Comparison of ENCODE assay signal across 19 mouse cellular contexts in genomic region chr5:30781147-30781546, GRCm38 (mm10). TPM values are rescaled to one million over a fixed set of nuclear protein-coding genes. Genes with fewer than 3 reads are reported as not detected.
DNase-seq lines count a peak whose midpoint lies in the region; ATAC-seq lines count a peak whose summit lies in the region.
"Had no signal": no experiment of that assay in that cellular context is flagged by ENCODE, and none has a peak within 500 bp of the region (broad histone marks: within the 10 kb centered on the region; RNA-seq: fewer than 3 reads in every experiment).

No protein-coding gene starts in this region.

- H3K9me3 ChIP-seq in heart, embryonic 16.5 days (replicated peaks; ENCODE audit: control insufficient read depth, low read length), result no peaks in the 10 kb centered on the region
- no peaks in the 10 kb centered on the region for H3K9me3 ChIP-seq in lung, embryonic 15.5 days
- H3K9me3 ChIP-seq: forebrain, embryonic 13.5 days had no signal

- peaks cover 11% of the 10 kb centered on the region for H3K4me1 ChIP-seq in heart, embryonic 16.5 days (ENCODE audit: control insufficient read depth, insufficient read depth, low read length)
- H3K4me1 ChIP-seq in lung, embryonic 15.5 days, result peaks cover 8% of the 10 kb centered on the region
- H3K4me1 ChIP-seq: forebrain, embryonic 13.5 days had no signal

- H3K9ac ChIP-seq in heart, embryonic 16.5 days (ENCODE audit: low read length), result no peak overlapping the region
- no peak overlapping the region for H3K9ac ChIP-seq in lung, embryonic 15.5 days
- H3K9ac ChIP-seq: forebrain, embryonic 13.5 days; liver, postnatal 0 days had no signal

- no peaks in the 10 kb centered on the region for H3K27me3 ChIP-seq in heart, embryonic 16.5 days (ENCODE audit: control insufficient read depth, insufficient read depth, low read length)
- H3K27me3 ChIP-seq in lung, embryonic 15.5 days, result no peaks in the 10 kb centered on the region
- H3K27me3 ChIP-seq: forebrain, embryonic 13.5 days had no signal

- H3K4me2 ChIP-seq in heart, embryonic 16.5 days (ENCODE audit: low read depth, low read length), result no peak overlapping the region
- H3K4me2 ChIP-seq in lung, embryonic 15.5 days, result no peak overlapping the region
- H3K4me2 ChIP-seq: forebrain, embryonic 13.5 days; heart, embryonic 11.5 days; midbrain, embryonic 11.5 days had no signal

- H3K27ac ChIP-seq in heart, embryonic 16.5 days (ENCODE audit: low read length), result no peak overlapping the region
- no peak overlapping the region for H3K27ac ChIP-seq in lung, embryonic 15.5 days
- H3K27ac ChIP-seq: forebrain, embryonic 13.5 days had no signal

- ATAC-seq in heart, embryonic 16.5 days (replicated peaks; ENCODE audit: extremely low read depth, insufficient read depth, low FRiP score), result 0 out of 2 replicates have a peak, but pooled peaks have one; percentile 14
- 0 out of 2 replicates have a peak, but pooled peaks have one; percentile 40 for ATAC-seq in lung, embryonic 15.5 days (ENCODE audit: borderline replicate concordance, extremely low read depth, low FRiP score, low TSS enrichment)
- ATAC-seq: forebrain, embryonic 13.5 days; liver, postnatal 0 days had no signal

- no peak overlapping the region for H3K4me3 ChIP-seq in heart, embryonic 16.5 days (ENCODE audit: low read length)
- H3K4me3 ChIP-seq in lung, embryonic 15.5 days, result no peak overlapping the region
- H3K4me3 ChIP-seq: forebrain, embryonic 13.5 days had no signal

- WGBS in heart, embryonic 16.5 days, result 73% methylated on average over 3 of the region's 3 CpGs
- 64% methylated on average over 3 of the region's 3 CpGs for WGBS in lung, embryonic 15.5 days

- peak; percentile 40 for DNase-seq in gastrocnemius, adult 18-20 months (ENCODE audit: low spot score)
- no peak for DNase-seq in gastrocnemius, postnatal 10 days
- no peak for DNase-seq in heart, adult 8-10 months (ENCODE audit: low spot score)
- no peak for DNase-seq in lung, postnatal 4 days
- peak; percentile 62 for DNase-seq in testis, postnatal 14 days (ENCODE audit: low spot score)
- DNase-seq in testis, postnatal 10 days (ENCODE audit: low spot score), result no peak
- DNase-seq: adrenal gland, adult 8-10 months; cerebellum, postnatal 10 days; embryo, embryonic 11 days; kidney, adult 8-10 months; kidney, postnatal 25 days; liver; liver, postnatal 0 days; thymus, adult 2 months had no signal

- H3K36me3 ChIP-seq in heart, embryonic 16.5 days (ENCODE audit: control insufficient read depth, insufficient read depth), result no peaks in the 10 kb centered on the region
- no peaks in the 10 kb centered on the region for H3K36me3 ChIP-seq in lung, embryonic 15.5 days

RNA-seq across cellular contexts. Expression of gene Mapre3, which starts 33.3 kb away (rescaled TPM):
- 10 to 100 TPM; 90.8 to 91.0 TPM for total RNA-seq in gastrocnemius, adult 18-20 months (2021)
- total RNA-seq in gastrocnemius, postnatal 10 days (2021), result 10 to 100 TPM; 65.0 to 81.1 TPM
- polyA plus RNA-seq in heart, embryonic 16.5 days (2015; fragmentation: Nextera tagmentation; extraction: Ambion mirVana), result 18.2 and 19.8 TPM in 2 replicates
- total RNA-seq in heart, adult 8-10 months (2022), result 10 to 100 TPM; 43.1 to 48.3 (median 44.5) TPM
- polyA plus RNA-seq in lung, embryonic 15.5 days (2015; fragmentation: Nextera tagmentation; extraction: Ambion mirVana), result 19.4 and 21.7 TPM in 2 replicates

Comparison
In these comparisons a context has a peak if more than half of its experiments do, and no peak if none do; other contexts are left out.
1. DNase-seq: peak in gastrocnemius, adult 18-20 months (single experiment) and testis, postnatal 14 days (single experiment); none in gastrocnemius, postnatal 10 days (single experiment), heart, adult 8-10 months (single experiment), lung, postnatal 4 days (0 of 2) and testis, postnatal 10 days (single experiment).